Mouse (Mus musculus): ENCODE measurements around the gene Irs3. TPM values are rescaled to one million over a fixed set of nuclear protein-coding genes. Genes with fewer than 3 reads are reported as not detected.

Irs3 gene
- polyA plus RNA-seq, 1 experiment from 2014 or later: 0.14 TPM

DNA sequence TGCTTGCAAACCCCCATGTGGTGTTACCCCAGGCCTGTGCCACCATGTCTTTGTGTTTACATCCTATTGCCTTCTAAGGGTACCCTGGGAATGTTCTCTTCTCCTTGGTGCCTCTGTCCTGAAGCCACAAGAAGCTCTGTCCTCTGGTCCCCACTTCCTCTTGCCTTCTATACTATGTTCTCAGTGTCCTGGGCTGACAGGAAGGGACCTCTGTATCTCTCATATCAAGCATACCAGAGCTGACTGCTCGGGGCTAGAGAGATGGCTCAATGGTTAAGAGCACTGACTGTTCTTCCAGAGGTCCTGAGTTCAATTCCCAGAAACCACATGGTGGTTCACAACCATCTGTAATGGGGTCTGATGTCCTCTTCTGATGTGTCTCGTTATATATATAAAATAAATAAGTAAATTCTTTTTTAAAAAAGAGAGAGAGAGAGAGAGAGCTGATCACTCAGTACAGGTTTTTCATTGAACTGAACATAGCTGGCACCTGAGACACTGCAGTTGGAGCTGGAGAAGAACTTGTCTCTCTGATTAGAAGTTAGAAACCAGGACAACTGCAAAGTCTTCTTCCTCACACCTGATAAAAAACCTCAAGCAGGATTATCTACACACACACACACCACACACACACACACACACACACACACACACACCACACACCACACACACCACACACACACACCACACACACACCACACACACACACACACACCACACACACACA is 47.3 kb downstream of the Irs3 start:
- Histone ChIP-seq H3K36me3 (peaks cover 8% of the 10 kb centered on the region), H3K9ac (replicated peaks) (no peak overlapping the region), H3K4me1 (peaks cover 34% of the 10 kb centered on the region), H3K27ac (replicated peaks) (no peak overlapping the region), H3K4me2 (replicated peaks) (no peak overlapping the region), H3K27me3 (no peaks in the 10 kb centered on the region), H3K4me3 (no peak overlapping the region), H3K9me3 (no peaks in the 10 kb centered on the region)
- ATAC-seq (ENCODE audit: low FRiP score, low read depth): no peak
- whole genome bisulfite sequencing: 94% methylated on average over 2 of the region's 2 CpGs

DNA sequence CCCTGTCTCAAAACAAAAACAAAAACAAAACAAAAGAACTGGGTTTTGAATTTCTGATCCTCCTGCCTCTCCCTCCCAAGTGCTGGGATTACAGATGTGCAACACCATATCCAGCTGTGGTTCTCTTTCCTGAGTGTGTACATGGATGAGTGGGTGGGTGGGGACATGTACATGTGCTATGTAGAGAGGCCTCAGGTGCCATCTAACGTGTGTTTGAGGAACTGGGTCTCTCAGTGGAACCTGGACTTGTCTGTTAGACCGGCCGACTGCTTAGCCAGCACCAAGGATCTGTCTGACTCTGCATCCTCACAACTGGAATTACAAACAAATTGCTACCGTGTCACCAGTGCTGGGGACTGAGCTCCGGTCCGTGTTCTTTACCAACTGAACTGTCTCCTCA is 47.9 kb downstream of the Irs3 start:
- H3K36me3 ChIP-seq: peaks cover 8% of the 10 kb centered on the region
- no peak overlapping the region for H3K4me3 ChIP-seq
- H3K4me1 ChIP-seq: peaks cover 30% of the 10 kb centered on the region
- no peak overlapping the region for H3K9ac ChIP-seq (replicated peaks)
- no peak for ATAC-seq (ENCODE audit: low FRiP score, low read depth)
- H3K9me3 ChIP-seq: no peaks in the 10 kb centered on the region
- H3K27ac ChIP-seq (replicated peaks): no peak overlapping the region
- H3K4me2 ChIP-seq (replicated peaks): no peak overlapping the region
- no peaks in the 10 kb centered on the region for H3K27me3 ChIP-seq
- WGBS: 92% methylated on average over 6 of the region's 6 CpGs

DNA sequence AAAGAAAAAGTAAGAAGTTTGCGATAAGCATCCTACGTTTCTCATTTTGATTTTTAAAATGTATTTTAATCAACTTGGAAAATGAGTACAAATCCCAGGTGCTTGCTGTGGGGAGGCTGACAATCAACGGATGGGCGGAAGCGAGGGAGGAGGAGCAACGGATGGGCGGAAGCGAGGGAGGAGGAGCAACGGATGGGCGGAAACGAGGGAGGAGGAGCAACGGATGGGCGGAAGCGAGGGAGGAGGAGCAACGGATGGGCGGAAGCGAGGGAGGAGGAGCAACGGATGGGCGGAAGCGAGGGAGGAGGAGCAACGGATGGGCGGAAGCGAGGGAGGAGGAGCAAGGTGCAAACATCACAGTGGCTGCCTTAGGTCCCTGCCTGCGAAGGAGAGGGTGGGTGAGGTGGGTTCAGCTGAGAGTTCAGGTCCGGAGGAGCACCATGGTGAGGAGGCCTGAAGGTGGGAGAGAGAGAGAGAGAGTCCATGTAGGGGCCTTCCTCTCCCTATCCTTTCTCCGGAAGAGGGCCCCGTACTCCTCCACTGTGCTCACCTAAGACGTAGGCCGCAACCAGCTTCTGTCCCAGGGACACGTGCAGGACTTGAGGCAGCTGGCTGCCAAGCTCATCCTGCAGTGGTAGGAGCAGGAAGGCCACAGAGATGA is 48.8 kb downstream of the Irs3 start:
- no peak overlapping the region; the same call in 1 of the 2 replicates for H3K27ac ChIP-seq (replicated peaks)
- H3K9ac ChIP-seq (replicated peaks): 0 out of 2 replicates have a peak overlapping the region, but pooled peaks have one; percentile 34
- peaks cover 8% of the 10 kb centered on the region for H3K36me3 ChIP-seq
- H3K4me1 ChIP-seq: peaks cover 23% of the 10 kb centered on the region
- WGBS: 32% methylated on average over 30 of the region's 30 CpGs
- ATAC-seq (ENCODE audit: low FRiP score, low read depth): no peak
- H3K9me3 ChIP-seq: no peaks in the 10 kb centered on the region
- peak overlapping the region; percentile 40 for H3K4me2 ChIP-seq (replicated peaks)
- H3K27me3 ChIP-seq: no peaks in the 10 kb centered on the region
- peak overlapping the region; percentile 12; the same call in 1 of the 2 replicates for H3K4me3 ChIP-seq

DNA sequence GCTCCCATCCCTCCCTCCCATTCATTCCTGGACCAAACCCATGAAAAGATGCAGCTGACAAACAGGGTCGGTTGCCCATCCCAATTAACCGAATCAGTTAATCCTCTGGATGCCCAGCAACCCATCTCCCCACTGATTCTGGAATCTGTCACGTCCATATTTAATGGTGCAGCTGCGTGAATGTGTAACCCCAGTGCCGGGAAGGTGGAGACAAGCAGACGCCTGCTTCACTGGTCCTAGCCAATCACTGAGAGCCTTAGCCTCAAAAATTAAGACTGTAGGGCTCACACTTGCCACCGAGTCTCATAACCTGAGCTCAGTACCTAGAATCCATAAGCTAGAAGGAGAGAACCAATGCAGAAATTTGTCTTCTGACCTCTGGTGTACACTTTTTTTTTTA is 49.6 kb downstream of the Irs3 start:
- Histone ChIP-seq H3K4me1 (peaks cover 19% of the 10 kb centered on the region), H3K36me3 (peaks cover 8% of the 10 kb centered on the region), H3K9ac (replicated peaks) (no peak overlapping the region), H3K27me3 (no peaks in the 10 kb centered on the region), H3K9me3 (no peaks in the 10 kb centered on the region), H3K27ac (replicated peaks) (no peak overlapping the region), H3K4me2 (replicated peaks) (no peak overlapping the region), H3K4me3 (no peak overlapping the region)
- ATAC-seq (ENCODE audit: low FRiP score, low read depth): no peak
- 76% methylated on average over 7 of the region's 7 CpGs for WGBS

Other genes with a start within 250 kb of the Irs3 start
- 0.03 TPM in 1 of 2 replicates, not detected in the other for gene Zan, start 168.7 kb downstream of the Irs3 start, polyA plus RNA-seq (2016; fragmentation: Nextera tagmentation; extraction: Ambion mirVana)
- 58.0 and 58.1 TPM in 2 replicates for gene Pop7, start 143.2 kb downstream of the Irs3 start, polyA plus RNA-seq (2016; fragmentation: Nextera tagmentation; extraction: Ambion mirVana)
- 20.5 and 21.1 TPM in 2 replicates for gene Gigyf1, start 127.2 kb downstream of the Irs3 start, polyA plus RNA-seq (2016; fragmentation: Nextera tagmentation; extraction: Ambion mirVana)
- gene Epo, start 112.5 kb downstream of the Irs3 start, polyA plus RNA-seq (2016; fragmentation: Nextera tagmentation; extraction: Ambion mirVana): 0.34 TPM in 1 of 2 replicates, not detected in the other
- gene Gnb2, start 112.2 kb downstream of the Irs3 start, polyA plus RNA-seq (2016; fragmentation: Nextera tagmentation; extraction: Ambion mirVana): 464 and 467 TPM in 2 replicates
- 89.4 and 93.1 TPM in 2 replicates for gene Actl6b, start 92.2 kb downstream of the Irs3 start, polyA plus RNA-seq (2016; fragmentation: Nextera tagmentation; extraction: Ambion mirVana)
- gene Tfr2, start 75.9 kb downstream of the Irs3 start, polyA plus RNA-seq (2016; fragmentation: Nextera tagmentation; extraction: Ambion mirVana): 1.6 and 2.4 TPM in 2 replicates
- 31.9 and 33.5 TPM in 2 replicates for gene Mospd3, start 44.7 kb downstream of the Irs3 start, polyA plus RNA-seq (2016; fragmentation: Nextera tagmentation; extraction: Ambion mirVana)
- 49.0 and 68.9 TPM in 2 replicates for gene Pcolce, start 31.9 kb downstream of the Irs3 start, polyA plus RNA-seq (2016; fragmentation: Nextera tagmentation; extraction: Ambion mirVana)
- 0.23 and 0.24 TPM in 2 replicates for gene Fbxo24, start 16.7 kb downstream of the Irs3 start, polyA plus RNA-seq (2016; fragmentation: Nextera tagmentation; extraction: Ambion mirVana)
- 31.3 and 33.5 TPM in 2 replicates for gene Lrch4, start 16.6 kb downstream of the Irs3 start, polyA plus RNA-seq (2016; fragmentation: Nextera tagmentation; extraction: Ambion mirVana)
- 10.7 and 12.9 TPM in 2 replicates for gene Gm20605, start 16.5 kb downstream of the Irs3 start, polyA plus RNA-seq (2016; fragmentation: Nextera tagmentation; extraction: Ambion mirVana)
- 8.1 and 10.7 TPM in 2 replicates for gene Sap25, start 4.4 kb downstream of the Irs3 start, polyA plus RNA-seq (2016; fragmentation: Nextera tagmentation; extraction: Ambion mirVana)
- gene Agfg2, start 39.0 kb upstream of the Irs3 start, polyA plus RNA-seq (2016; fragmentation: Nextera tagmentation; extraction: Ambion mirVana): 25.9 and 29.0 TPM in 2 replicates
- 22.1 TPM in 2 replicates for gene Nyap1, start 95.9 kb upstream of the Irs3 start, polyA plus RNA-seq (2016; fragmentation: Nextera tagmentation; extraction: Ambion mirVana)
- gene Tsc22d4, start 100.0 kb upstream of the Irs3 start, polyA plus RNA-seq (2016; fragmentation: Nextera tagmentation; extraction: Ambion mirVana): 68.4 and 71.4 TPM in 2 replicates
- 67.7 and 73.0 TPM in 2 replicates for gene Ppp1r35, start 133.1 kb upstream of the Irs3 start, polyA plus RNA-seq (2016; fragmentation: Nextera tagmentation; extraction: Ambion mirVana)
- 12.1 and 13.7 TPM in 2 replicates for gene Mepce, start 141.9 kb upstream of the Irs3 start, polyA plus RNA-seq (2016; fragmentation: Nextera tagmentation; extraction: Ambion mirVana)
- gene Zcwpw1, start 142.1 kb upstream of the Irs3 start, polyA plus RNA-seq (2016; fragmentation: Nextera tagmentation; extraction: Ambion mirVana): 14.9 and 17.9 TPM in 2 replicates
- gene Pilra, start 190.6 kb upstream of the Irs3 start, polyA plus RNA-seq (2016; fragmentation: Nextera tagmentation; extraction: Ambion mirVana): 0.29 and 0.33 TPM in 2 replicates
- not detected in 2 replicates for gene Pilrb1, start 212.4 kb upstream of the Irs3 start, polyA plus RNA-seq (2016; fragmentation: Nextera tagmentation; extraction: Ambion mirVana)
- not detected in 2 replicates for gene Pilrb2, start 226.1 kb upstream of the Irs3 start, polyA plus RNA-seq (2016; fragmentation: Nextera tagmentation; extraction: Ambion mirVana)

Data from midbrain, embryonic 12.5 days (tissue).